Mouse (Mus musculus): ENCODE measurements at regions not wholly inside any gene's neighbourhood (a gene's known extent, or its start where the extent isn't known, plus 50 kb on each side); places are given as distances from the start of the nearest gene placed in this dataset.

DNA sequence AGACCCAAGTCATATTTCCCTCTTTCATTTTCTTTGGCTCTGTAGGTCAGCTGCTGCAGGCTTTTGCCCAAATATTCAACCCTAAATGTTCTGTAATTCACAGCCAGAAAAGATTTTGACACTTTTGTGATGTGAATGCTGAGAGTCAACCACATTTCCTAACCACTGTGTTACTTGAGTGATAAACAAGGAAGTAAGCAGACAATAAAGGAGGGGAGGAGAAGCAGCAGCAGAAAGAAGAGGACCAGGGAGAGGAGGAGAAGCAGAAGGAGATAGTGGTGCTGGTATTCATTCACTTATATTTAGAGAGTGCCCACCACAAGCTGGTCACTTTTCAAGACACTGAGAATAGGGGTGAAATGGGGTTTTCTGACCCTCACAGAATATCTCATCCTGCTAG is 404.5 kb upstream of the Meis1 start:
- Histone ChIP-seq H3K4me3 (no peak overlapping the region), H3K27ac (replicated peaks) (no peak overlapping the region), H3K9me3 (no peaks in the 10 kb centered on the region), H3K27me3 (replicated peaks; ENCODE audit: low read depth, poor library complexity, severe bottlenecking) (no peaks in the 10 kb centered on the region), H3K4me1 (peaks cover 24% of the 10 kb centered on the region), H3K36me3 (replicated peaks) (no peaks in the 10 kb centered on the region)
- DNase-seq (ENCODE audit: low spot score): no peak

DNA sequence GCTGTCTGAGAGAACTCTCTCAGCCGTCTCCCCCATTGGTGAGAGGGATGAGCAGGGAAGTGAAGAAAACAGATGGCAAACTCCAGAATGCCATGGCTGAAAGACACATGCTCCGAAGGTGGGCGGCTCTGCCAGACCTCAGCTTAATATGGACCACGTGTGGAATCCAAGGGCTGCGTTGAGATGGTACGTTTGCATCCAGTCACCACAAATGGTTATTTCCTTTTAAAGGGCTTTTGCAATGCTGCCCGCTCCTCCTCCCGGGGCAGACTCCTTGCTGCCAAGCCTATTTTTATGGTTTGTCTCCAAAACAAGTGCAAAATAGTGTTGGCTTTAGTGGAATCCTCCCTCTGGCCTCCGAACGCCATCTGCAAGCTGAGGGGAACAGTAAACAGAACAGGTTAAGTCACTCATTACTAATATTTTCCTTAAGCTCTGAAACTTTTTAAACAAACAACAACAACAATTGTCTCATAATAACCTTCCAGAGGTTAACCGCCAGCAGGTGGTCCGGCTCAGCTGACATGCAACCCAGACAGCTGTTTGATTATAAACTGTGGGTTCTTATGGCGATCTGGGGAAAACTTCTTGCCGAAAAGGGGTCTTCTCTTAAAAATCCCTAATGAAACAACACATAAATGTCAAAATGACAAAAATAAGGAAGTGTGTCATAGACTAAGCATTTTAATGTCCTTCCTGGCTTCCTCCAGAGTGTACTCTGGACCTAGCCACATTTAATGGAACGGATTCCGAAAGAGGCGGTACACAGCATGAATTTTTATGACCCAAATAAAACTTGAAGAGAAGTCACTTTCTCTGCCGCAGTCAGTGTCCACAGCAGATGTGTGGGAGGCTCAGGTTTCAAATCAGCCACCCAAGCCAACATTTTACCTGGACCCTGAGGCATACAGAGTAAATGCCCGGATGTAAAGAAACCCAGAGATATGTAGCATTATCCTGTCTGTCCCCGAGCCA is 405.3 kb upstream of the Meis1 start:
- H3K27ac ChIP-seq (replicated peaks): no peak overlapping the region; the same call in 1 of the 2 replicates
- 48% methylated on average over 20 of the region's 20 CpGs for WGBS
- peaks cover 24% of the 10 kb centered on the region for H3K4me1 ChIP-seq
- peak; percentile 52 for DNase-seq (ENCODE audit: low spot score)
- H3K36me3 ChIP-seq (replicated peaks): no peaks in the 10 kb centered on the region
- no peaks in the 10 kb centered on the region for H3K27me3 ChIP-seq (replicated peaks; ENCODE audit: low read depth, poor library complexity, severe bottlenecking)
- H3K9me3 ChIP-seq: no peaks in the 10 kb centered on the region
- no peak overlapping the region for H3K4me3 ChIP-seq

DNA sequence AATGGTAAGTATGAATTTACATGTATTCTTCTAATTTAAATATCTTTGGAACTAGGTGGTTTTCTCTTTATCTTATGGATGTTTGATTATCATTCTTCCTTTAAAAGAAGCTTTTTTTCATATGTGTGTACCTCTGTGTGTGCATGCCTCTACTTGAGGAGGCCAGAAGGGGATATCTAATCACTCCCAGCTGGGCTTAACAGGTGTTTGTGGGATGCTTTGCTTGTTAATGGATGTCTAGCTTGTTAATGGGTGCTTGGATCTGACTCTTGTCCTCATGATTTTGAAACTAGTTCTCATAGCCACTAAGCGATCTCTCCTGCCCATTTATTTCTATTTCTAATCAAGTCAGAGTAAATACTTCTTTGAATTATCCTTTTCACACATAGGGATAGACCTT is 408.8 kb upstream of the Meis1 start:
- H3K27ac ChIP-seq (replicated peaks): no peak overlapping the region
- H3K4me3 ChIP-seq: no peak overlapping the region
- no peak for DNase-seq (ENCODE audit: low spot score)
- no peaks in the 10 kb centered on the region for H3K9me3 ChIP-seq
- no peaks in the 10 kb centered on the region for H3K27me3 ChIP-seq (replicated peaks; ENCODE audit: low read depth, poor library complexity, severe bottlenecking)
- peaks cover 25% of the 10 kb centered on the region for H3K4me1 ChIP-seq
- no peaks in the 10 kb centered on the region for H3K36me3 ChIP-seq (replicated peaks)
- WGBS: 82% methylated on average over 1 of the region's 1 CpGs

DNA sequence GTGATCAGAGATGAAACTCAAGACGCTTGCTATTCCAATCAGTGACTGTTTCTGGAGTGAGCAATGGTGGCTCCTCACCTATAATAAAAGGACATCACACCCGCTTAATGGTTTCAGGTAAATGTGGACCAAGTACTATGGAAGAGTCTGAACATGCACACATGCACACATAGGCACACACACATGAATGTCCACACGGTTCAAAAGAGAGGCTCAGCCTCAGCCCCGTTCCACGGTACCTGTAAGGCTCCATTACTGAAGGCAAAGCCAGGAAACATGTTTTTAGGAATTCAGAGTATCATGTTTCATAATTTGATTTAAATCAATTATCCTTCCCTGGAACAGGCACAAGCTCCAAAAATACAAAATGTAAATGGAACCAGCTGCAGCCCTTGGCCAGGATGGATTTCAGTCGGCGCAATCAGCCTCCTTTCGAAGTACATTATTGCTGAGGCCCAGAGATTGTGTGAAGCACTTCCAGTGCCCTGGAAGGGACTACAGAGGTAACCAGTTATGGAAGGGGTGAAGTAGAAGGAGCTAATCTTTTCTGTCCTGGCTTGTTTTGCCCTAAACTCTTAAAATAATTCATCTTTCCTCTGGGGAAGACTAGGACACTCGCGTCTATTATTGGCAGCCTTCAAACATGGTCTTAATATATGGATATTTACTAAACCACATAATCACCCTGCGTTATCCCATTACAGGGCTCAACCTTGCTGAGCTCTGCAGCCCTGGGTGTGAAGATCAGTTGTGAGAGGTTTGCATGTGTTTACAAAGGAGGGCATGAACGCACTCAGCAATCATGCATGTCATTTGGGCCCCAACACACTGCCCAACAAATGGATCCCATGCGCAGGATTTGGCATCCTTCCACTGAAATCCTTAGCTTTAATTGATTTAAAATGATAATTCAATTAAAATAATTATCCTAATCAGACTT is 415.2 kb upstream of the Meis1 start:
- DNase-seq (ENCODE audit: low spot score): peak; percentile 69
- Histone ChIP-seq H3K36me3 (replicated peaks) (no peaks in the 10 kb centered on the region), H3K4me1 (peaks cover 25% of the 10 kb centered on the region), H3K27ac (replicated peaks) (no peak overlapping the region; the same call in 1 of the 2 replicates), H3K9me3 (no peaks in the 10 kb centered on the region; the same call in 1 of the 2 replicates), H3K4me3 (no peak overlapping the region), H3K27me3 (replicated peaks; ENCODE audit: low read depth, poor library complexity, severe bottlenecking) (no peaks in the 10 kb centered on the region)
- 57% methylated on average over 13 of the region's 13 CpGs for WGBS

DNA sequence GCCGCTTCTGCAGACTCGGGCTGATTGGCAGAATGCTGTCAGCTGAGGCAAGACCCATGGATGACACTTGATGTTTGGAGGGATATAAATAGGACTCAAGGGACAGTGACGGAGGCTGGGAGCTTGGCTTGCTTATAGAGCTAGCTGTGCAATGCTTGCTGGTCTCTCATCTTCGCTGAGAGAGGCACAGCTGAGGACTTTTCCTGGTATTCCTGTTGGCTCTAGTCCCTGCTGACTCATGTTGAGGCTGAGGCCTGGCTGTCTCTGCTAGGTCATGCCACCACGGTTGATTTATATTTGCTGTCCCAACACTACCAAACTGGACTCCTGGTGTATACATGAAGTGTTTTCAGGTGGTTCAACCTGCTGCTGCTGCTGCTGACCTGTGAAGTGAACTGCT is 419.6 kb upstream of the Meis1 start:
- Histone ChIP-seq H3K4me1 (peaks cover 23% of the 10 kb centered on the region), H3K36me3 (replicated peaks) (no peaks in the 10 kb centered on the region), H3K9me3 (no peaks in the 10 kb centered on the region; the same call in 1 of the 2 replicates), H3K27ac (replicated peaks) (no peak overlapping the region), H3K27me3 (replicated peaks; ENCODE audit: low read depth, poor library complexity, severe bottlenecking) (no peaks in the 10 kb centered on the region), H3K4me3 (no peak overlapping the region)
- 93% methylated on average over 5 of the region's 5 CpGs for WGBS
- no peak for DNase-seq (ENCODE audit: low spot score)

DNA sequence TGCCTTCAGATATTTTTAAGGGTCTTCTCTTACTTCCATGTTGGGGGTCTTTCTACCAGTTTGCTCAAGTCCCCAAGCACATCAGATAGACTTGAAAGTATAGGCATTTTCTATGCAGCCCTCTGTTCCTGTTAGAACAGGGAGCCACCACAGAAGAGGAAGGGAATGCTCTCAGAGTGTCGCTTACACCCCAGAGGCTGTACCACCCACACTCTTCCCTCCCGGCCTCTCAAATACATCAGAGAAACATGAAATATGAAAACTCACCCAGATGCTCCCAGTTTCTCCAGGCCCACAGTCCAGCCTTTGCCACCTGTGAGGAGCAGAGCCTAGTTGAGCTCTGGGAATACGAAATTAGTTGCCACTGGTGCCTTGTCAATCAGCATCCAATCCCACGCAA is 423.2 kb upstream of the Meis1 start:
- WGBS: 78% methylated on average over 4 of the region's 4 CpGs
- no peaks in the 10 kb centered on the region for H3K27me3 ChIP-seq (replicated peaks; ENCODE audit: low read depth, poor library complexity, severe bottlenecking)
- no peak overlapping the region for H3K4me3 ChIP-seq
- H3K27ac ChIP-seq (replicated peaks): no peak overlapping the region
- peak; percentile 15 for DNase-seq (ENCODE audit: low spot score)
- peaks cover 8% of the 10 kb centered on the region; the same call in 1 of the 2 replicates for H3K4me1 ChIP-seq
- H3K36me3 ChIP-seq (replicated peaks): no peaks in the 10 kb centered on the region
- no peaks in the 10 kb centered on the region; the same call in 1 of the 2 replicates for H3K9me3 ChIP-seq

DNA sequence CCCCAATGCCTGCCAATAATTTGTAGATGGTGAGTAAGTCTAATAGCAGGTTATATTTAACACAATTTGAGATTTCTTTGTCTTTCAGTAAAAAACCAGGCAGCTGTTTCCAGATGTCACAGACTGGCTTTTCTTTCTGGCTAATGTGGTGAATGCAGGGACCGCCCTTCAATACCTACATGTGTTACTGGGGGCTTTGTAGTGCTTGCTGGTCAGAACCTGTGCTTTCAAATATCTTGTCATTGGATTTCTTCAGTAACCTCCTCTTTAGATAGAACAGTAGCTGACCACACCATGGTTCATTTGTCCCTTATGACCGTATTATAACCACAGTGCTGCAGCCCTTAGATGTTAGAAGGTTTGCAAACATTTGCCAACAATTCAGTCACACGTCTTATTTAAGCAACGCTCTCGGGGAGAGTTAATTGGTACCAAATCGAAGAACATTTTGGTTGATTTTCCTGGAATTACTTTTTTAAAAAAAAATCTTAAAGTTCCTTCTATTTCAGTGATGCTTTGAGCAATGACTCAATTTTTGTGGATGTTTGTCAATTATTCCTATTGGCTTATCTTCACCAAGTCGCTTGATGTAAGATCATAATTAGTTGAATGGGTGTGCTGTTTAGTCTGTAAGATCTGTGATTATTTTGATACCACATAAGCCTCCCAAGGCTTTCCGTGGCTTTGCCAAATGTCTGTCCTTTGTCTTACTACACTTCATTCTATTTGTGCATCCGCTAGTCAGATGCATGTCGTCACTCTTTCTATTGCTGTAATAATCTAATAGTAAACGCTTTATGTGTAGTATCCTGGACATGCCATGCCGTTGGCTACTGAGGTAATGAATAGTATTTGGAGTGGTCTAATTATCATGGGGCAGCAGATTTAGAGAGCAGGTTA is 436.9 kb upstream of the Meis1 start:
- Histone ChIP-seq H3K27me3 (replicated peaks; ENCODE audit: low read depth, poor library complexity, severe bottlenecking) (no peaks in the 10 kb centered on the region), H3K4me1 (no peaks in the 10 kb centered on the region), H3K9me3 (no peaks in the 10 kb centered on the region), H3K27ac (replicated peaks) (no peak overlapping the region), H3K4me3 (no peak overlapping the region), H3K36me3 (replicated peaks) (no peaks in the 10 kb centered on the region)
- DNase-seq (ENCODE audit: low spot score): no peak
- 90% methylated on average over 12 of the region's 12 CpGs for WGBS

DNA sequence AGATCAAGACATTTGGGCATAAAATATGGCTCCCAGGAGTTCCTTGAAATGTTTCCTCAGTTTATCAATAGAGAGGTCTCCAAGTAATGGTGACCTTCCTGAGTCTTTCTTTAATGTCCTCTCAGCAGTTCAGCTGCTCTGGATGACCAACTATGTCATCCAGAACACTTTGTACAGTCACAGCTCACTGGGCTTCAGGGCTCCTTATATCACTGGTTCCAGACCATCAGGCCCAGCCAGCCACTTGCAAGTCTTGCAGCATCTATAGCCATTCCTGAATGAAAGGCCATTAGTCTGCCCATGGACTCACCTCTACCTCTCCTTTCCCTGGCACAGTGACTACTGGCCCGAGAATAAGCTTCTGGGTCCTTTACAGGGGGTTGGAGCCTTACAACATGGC is 437.8 kb upstream of the Meis1 start:
- Histone ChIP-seq H3K27me3 (replicated peaks; ENCODE audit: low read depth, poor library complexity, severe bottlenecking) (no peaks in the 10 kb centered on the region), H3K9me3 (no peaks in the 10 kb centered on the region), H3K4me1 (0 out of 2 replicates have a peak, but pooled peaks cover 1% of the 10 kb centered on the region), H3K27ac (replicated peaks) (no peak overlapping the region), H3K4me3 (no peak overlapping the region), H3K36me3 (replicated peaks) (no peaks in the 10 kb centered on the region)
- DNase-seq (ENCODE audit: low spot score): no peak
- WGBS: 77% methylated on average over 1 of the region's 1 CpGs

DNA sequence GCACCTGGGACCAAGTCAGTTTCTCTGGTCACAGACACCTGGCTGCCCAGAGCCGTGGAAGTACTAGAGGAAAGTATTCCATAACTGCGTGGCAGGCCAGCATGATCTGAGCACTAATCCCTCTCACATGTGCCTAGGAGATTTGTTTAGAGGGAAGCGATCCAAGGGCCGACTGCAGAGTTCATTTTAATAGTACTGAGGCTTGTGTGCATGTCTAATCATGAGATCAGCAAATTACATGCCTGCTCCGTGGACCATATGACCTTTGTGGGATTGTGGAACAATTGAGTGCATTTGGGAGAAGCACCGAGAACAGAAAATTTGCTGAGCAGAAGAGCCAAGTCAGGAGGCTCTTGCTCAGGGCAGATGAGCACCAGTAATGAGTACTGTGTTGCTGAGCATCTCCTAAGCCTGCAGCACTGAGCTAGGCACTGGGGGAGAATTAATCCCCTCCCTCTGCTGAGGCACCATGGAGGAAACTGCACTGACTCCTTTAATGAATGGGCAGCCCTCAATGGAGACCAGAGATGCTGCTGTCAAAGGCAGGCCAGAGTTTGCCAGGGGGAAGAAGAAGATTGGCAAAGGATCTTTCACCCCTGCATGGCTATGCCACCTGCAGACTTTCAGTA is 445.1 kb upstream of the Meis1 start:
- H3K4me3 ChIP-seq: no peak overlapping the region
- H3K27me3 ChIP-seq (replicated peaks; ENCODE audit: low read depth, poor library complexity, severe bottlenecking): no peaks in the 10 kb centered on the region
- peaks cover 13% of the 10 kb centered on the region for H3K4me1 ChIP-seq
- no peaks in the 10 kb centered on the region for H3K9me3 ChIP-seq
- WGBS: 61% methylated on average over 6 of the region's 6 CpGs
- no peak overlapping the region; the same call in 1 of the 2 replicates for H3K27ac ChIP-seq (replicated peaks)
- H3K36me3 ChIP-seq (replicated peaks): no peaks in the 10 kb centered on the region
- no peak for DNase-seq (ENCODE audit: low spot score)

DNA sequence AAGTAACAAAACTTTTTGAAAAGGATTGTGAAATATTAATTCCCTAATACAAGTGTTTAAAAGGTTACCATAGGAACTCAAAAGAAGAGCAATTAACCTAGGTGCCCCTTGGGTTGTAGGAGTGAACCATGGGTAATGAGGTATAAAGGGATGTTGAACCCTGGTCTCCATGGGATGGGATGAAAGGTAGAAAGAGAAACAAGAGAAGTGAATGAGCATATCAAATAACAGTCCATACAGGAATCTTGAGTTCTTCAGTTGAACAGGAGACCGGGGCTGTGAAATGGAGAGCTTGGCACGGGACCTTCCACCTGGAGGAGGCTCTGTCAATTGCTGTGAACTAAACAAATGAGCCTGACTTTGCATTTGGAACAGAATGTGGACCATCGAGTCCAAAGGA is 449.6 kb upstream of the Meis1 start:
- DNase-seq (ENCODE audit: low spot score): no peak
- Histone ChIP-seq H3K27me3 (replicated peaks; ENCODE audit: low read depth, poor library complexity, severe bottlenecking) (no peaks in the 10 kb centered on the region), H3K36me3 (replicated peaks) (no peaks in the 10 kb centered on the region), H3K4me1 (peaks cover 10% of the 10 kb centered on the region), H3K27ac (replicated peaks) (no peak overlapping the region), H3K4me3 (no peak overlapping the region), H3K9me3 (no peaks in the 10 kb centered on the region)
- 84% methylated on average over 3 of the region's 3 CpGs for WGBS

DNA sequence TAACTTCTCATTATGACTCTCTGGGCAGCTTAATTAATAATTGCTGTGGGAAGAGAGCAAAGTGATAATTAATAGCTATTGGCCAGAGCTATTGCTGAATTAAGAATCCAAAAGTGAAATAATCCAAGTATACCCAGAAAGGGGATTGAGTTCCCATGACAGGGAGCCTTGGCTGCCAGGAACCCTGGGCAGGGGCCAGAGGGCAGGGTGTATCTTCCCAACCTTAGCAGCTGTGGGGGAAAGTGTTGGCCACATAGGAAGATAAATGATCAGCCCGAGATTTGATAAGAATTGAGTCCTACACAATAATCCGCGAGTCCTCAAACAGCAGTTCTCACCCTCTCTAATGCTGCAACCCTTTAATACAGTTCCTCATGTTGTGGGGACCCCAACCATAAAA is 450.0 kb upstream of the Meis1 start:
- peaks cover 8% of the 10 kb centered on the region for H3K4me1 ChIP-seq
- no peak overlapping the region for H3K4me3 ChIP-seq
- no peaks in the 10 kb centered on the region for H3K27me3 ChIP-seq (replicated peaks; ENCODE audit: low read depth, poor library complexity, severe bottlenecking)
- H3K36me3 ChIP-seq (replicated peaks): no peaks in the 10 kb centered on the region
- no peaks in the 10 kb centered on the region for H3K9me3 ChIP-seq
- 92% methylated on average over 3 of the region's 3 CpGs for WGBS
- no peak for DNase-seq (ENCODE audit: low spot score)
- no peak overlapping the region for H3K27ac ChIP-seq (replicated peaks)

Data from embryonic facial prominence, embryonic 10.5 days (tissue).